Mouse (Mus musculus) lung, postnatal 0 days (tissue): ENCODE measurements around the gene Csnk1e. TPM values are rescaled to one million over a fixed set of nuclear protein-coding genes. Genes with fewer than 3 reads are reported as not detected.
"Not testable (repeated sequence)": the region's sequence is repeated elsewhere in the genome, so short reads cannot be mapped to it uniquely, and the experiment has no call there.

ENCODE experiments used
- ATAC-seq: fragments of 200-750 bp; cut with Nextera tagmentation; 2 replicates; pipeline ENCODE4 v1.8.0; 2017; ENCODE audit warnings: moderate library complexity
- DNase-seq: peaks from one replicate; pipeline ENCODE4 v3.0.0-alpha.2; 2016; ENCODE audit warnings: low spot score
- H3K27ac ChIP-seq: fragments of 300-500 bp; sonication (generic); 2 replicates; pipeline ENCODE4 v1.5.1; 2014; ENCODE audit warnings: antibody characterized with exemption, mild to moderate bottlenecking, low read length, mixed read lengths
- H3K27me3 ChIP-seq: fragments of 300-500 bp; sonication (generic); replicated peaks from 2 replicates; pipeline ENCODE4 v1.6.1; 2014; ENCODE audit warnings: low read length, mixed read lengths; ENCODE audit not compliant: insufficient read depth
- H3K36me3 ChIP-seq: fragments of 300-500 bp; sonication (generic); 2 replicates; pipeline ENCODE4 v1.6.1; 2014; ENCODE audit warnings: low read length, mixed read lengths; ENCODE audit not compliant: insufficient read depth
- H3K4me1 ChIP-seq: fragments of 300-500 bp; sonication (generic); 2 replicates; pipeline ENCODE4 v1.6.1; 2014; ENCODE audit warnings: antibody characterized with exemption, low read depth, low read length, mixed read lengths; ENCODE audit not compliant: insufficient read depth
- H3K4me2 ChIP-seq: fragments of 300-500 bp; sonication (generic); replicated peaks from 2 replicates; pipeline ENCODE4 v1.6.1; 2014; ENCODE audit warnings: low read depth, mild to moderate bottlenecking, low read length, moderate library complexity, mixed read lengths
- H3K4me3 ChIP-seq: fragments of 300-500 bp; sonication (generic); 2 replicates; pipeline ENCODE4 v1.5.1; 2014; ENCODE audit warnings: low read depth, low read length
- H3K9ac ChIP-seq: fragments of 300-500 bp; sonication (generic); replicated peaks from 2 replicates; pipeline ENCODE4 v1.6.1; 2014; ENCODE audit warnings: low read depth, mild to moderate bottlenecking
- H3K9me3 ChIP-seq: fragments of 300-500 bp; sonication (generic); 2 replicates; pipeline ENCODE4 v1.6.1; 2016; ENCODE audit warnings: low read length, mixed read lengths
- CTCF ChIP-seq: IDR thresholded peaks from 2 replicates; pipeline ENCODE4 v1.5.1; 2016; ENCODE audit warnings: antibody characterized with exemption, mild to moderate bottlenecking
- EP300 ChIP-seq: IDR thresholded peaks from 2 replicates; pipeline ENCODE4 v1.6.1; 2016; ENCODE audit warnings: antibody characterized with exemption, mild to moderate bottlenecking, control low read depth
- WGBS: fragments of 180-500 bp; shearing (Covaris S2); extraction: QIAGEN DNeasy Blood & Tissue Kit; methylation state at CpG from one replicate; pipeline ENCODE4 v1.1.7; 2014; 5-methylcytosine and 5-hydroxymethylcytosine counted together
- polyA plus RNA-seq: library from polyadenylated mRNA; unstranded; fragments of >200 nt; fragmentation: Nextera tagmentation; extraction: Ambion mirVana; gene quantifications from 2 replicates; pipeline ENCODE4 v1.2.1, GENCODE M21; 2015

Csnk1e gene
- polyA plus RNA-seq, 1 experiment from 2014 or later, result 67.2 TPM

- TF ChIP-seq CTCF (no peak), EP300 (no peak)
- H3K4me1 ChIP-seq, result no peaks in the 10 kb centered on the region
- H3K27me3 ChIP-seq, result no peaks in the 10 kb centered on the region
- H3K4me3 ChIP-seq, result no peak overlapping the region
- H3K9me3 ChIP-seq, result no peaks in the 10 kb centered on the region
- no peak overlapping the region for H3K27ac ChIP-seq
- peak; percentile 18 for ATAC-seq
- no peak overlapping the region for H3K4me2 ChIP-seq
- H3K36me3 ChIP-seq, result no peaks in the 10 kb centered on the region
- DNase-seq, result peak; percentile 40
- WGBS, result 27% methylated on average over 17 of the region's 17 CpGs
- H3K9ac ChIP-seq, result no peak overlapping the region
Observed at GRCm38 (mm10) chr15:79470583-79470982, 15.2 kb upstream of the Csnk1e start.

DNA sequence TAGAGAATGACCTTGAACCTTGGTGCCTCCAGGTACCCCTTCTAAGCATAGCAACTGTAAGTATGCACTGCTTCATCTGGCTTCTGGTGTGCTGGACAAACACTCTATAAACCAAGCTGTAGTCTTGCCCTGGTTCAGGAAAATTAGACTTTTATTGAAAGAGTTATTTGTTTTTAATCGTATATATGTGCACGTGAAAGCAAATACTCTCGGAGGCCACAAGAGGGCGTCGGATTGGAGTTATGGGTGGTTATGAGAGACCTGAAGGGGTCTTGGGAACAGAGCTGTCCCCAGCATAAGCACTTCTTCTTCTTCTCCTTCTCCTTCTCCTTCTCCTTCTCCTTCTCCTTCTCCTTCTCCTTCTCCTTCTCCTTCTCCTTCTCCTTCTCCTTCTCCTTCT, 14.2 kb upstream of the Csnk1e start:
- WGBS, result 61% methylated on average over 5 of the region's 5 CpGs
- Histone ChIP-seq H3K4me2 (no peak overlapping the region), H3K9ac (no peak overlapping the region), H3K9me3 (no peaks in the 10 kb centered on the region), H3K4me3 (no peak overlapping the region), H3K4me1 (no peaks in the 10 kb centered on the region), H3K27ac (no peak overlapping the region), H3K36me3 (no peaks in the 10 kb centered on the region), H3K27me3 (no peaks in the 10 kb centered on the region)
- DNase-seq (no peak), ATAC-seq (no peak)
- TF ChIP-seq EP300 (no peak), CTCF (no peak)

DNA sequence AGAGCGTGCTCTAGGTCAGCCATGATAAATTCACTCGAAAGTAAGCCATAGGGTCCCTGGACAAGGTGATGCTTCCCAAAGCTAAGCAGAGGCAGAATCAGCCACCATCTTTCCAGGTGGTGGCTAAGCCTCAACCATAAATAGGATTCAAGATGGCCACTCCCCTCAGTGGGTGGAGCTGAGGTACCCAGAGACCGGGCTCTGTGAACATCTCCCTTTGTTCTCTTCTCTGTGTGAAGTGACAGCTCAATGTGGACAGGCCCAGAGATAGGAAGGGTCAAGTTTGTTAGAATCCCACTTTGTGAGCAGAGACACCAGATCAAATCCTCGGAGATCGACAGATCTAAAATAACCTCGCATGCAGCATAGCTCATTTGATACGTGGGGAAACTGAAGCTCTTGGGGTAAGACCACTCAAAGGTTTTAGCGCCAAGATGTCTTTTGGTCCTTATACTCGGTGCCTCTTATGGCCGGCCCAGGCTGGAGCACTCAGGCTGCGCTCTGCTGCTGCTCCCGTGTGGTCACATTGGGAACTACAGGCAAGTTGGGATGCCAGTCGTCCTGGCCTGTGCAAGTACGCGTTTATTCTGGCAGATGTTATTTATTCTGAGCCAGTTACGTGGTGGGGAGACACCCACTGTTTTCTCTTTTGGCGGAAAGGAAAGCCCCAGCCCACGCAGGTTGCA, 11.4 kb upstream of the Csnk1e start:
- no peak overlapping the region for H3K4me3 ChIP-seq
- no peak overlapping the region for H3K9ac ChIP-seq
- H3K27ac ChIP-seq, result no peak overlapping the region
- no peaks in the 10 kb centered on the region for H3K36me3 ChIP-seq
- no peaks in the 10 kb centered on the region for H3K9me3 ChIP-seq
- no peak for TF ChIP-seq EP300
- peak; percentile 100 for TF ChIP-seq CTCF
- H3K27me3 ChIP-seq, result no peaks in the 10 kb centered on the region
- no peaks in the 10 kb centered on the region for H3K4me1 ChIP-seq
- ATAC-seq (peak; percentile 78), DNase-seq (peak; percentile 83)
- 6% methylated on average over 18 of the region's 18 CpGs for WGBS
- no peak overlapping the region for H3K4me2 ChIP-seq

DNA sequence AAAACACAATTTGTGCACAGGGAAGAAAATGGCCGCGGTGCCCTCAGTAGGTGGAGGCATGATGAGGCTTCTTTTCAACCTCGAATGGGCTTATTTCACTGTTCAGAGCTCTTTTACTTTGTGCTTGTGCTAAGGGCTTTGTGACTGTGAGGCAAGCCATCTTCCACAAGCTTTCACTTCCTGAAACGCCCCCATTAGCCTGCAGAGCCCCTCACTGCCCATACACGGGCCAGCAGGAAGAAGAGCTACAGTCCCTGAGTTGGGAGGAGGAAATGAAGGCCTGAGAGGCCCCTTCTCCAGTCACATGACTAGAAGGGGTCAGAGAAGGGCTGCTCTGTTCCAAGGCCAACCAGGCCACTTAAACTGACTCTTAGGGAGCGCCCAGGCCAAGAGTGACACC, 1.2 kb upstream of the Csnk1e start:
- no peaks in the 10 kb centered on the region for H3K9me3 ChIP-seq
- DNase-seq, result peak; percentile 70
- 43% methylated on average over 6 of the region's 6 CpGs for WGBS

GRCm38 (mm10) chr15:79456104-79456503, 738 bp upstream of the Csnk1e start:
- H3K27ac ChIP-seq, result peak overlapping the region; percentile 84

More for the DNA sequence above, 1.2 kb upstream of the Csnk1e start:
- ATAC-seq, result peak; percentile 53
- Histone ChIP-seq H3K4me3 (no peak overlapping the region), H3K36me3 (no peaks in the 10 kb centered on the region), H3K9ac (no peak overlapping the region), H3K4me1 (peaks cover 13% of the 10 kb centered on the region; the same call in 1 of the 2 replicates), H3K27ac (peak overlapping the region; percentile 72), H3K27me3 (no peaks in the 10 kb centered on the region), H3K4me2 (no peak overlapping the region)
- no peak for TF ChIP-seq CTCF
- TF ChIP-seq EP300, result no peak

GRCm38 (mm10) chr15:79453831-79454230, 1.5 kb downstream of the Csnk1e start:
- no peak overlapping the region for H3K4me2 ChIP-seq
- no peak for DNase-seq
- no peak for ATAC-seq

More at GRCm38 (mm10) chr15:79456104-79456503, 738 bp upstream of the Csnk1e start:
- DNase-seq, H3K4me2 ChIP-seq, H3K9me3 ChIP-seq, H3K27me3 ChIP-seq, H3K9ac ChIP-seq, H3K4me3 ChIP-seq, H3K36me3 ChIP-seq: not testable (repeated sequence)
- peaks cover 13% of the 10 kb centered on the region; the same call in 1 of the 2 replicates for H3K4me1 ChIP-seq
- WGBS, result 28% methylated on average over 6 of the region's 6 CpGs
- ATAC-seq, result 0 out of 2 replicates have a peak, but pooled peaks have one; percentile 0

More at GRCm38 (mm10) chr15:79453831-79454230, 1.5 kb downstream of the Csnk1e start:
- Histone ChIP-seq H3K27me3 (no peaks in the 10 kb centered on the region), H3K9ac (no peak overlapping the region), H3K4me1 (peaks cover 13% of the 10 kb centered on the region; the same call in 1 of the 2 replicates), H3K9me3 (no peaks in the 10 kb centered on the region), H3K36me3 (no peaks in the 10 kb centered on the region), H3K4me3 (no peak overlapping the region), H3K27ac (no peak overlapping the region)
- WGBS, result 78% methylated on average over 4 of the region's 4 CpGs
- TF ChIP-seq CTCF (no peak), EP300 (no peak)
